In the genomic region with DNA sequence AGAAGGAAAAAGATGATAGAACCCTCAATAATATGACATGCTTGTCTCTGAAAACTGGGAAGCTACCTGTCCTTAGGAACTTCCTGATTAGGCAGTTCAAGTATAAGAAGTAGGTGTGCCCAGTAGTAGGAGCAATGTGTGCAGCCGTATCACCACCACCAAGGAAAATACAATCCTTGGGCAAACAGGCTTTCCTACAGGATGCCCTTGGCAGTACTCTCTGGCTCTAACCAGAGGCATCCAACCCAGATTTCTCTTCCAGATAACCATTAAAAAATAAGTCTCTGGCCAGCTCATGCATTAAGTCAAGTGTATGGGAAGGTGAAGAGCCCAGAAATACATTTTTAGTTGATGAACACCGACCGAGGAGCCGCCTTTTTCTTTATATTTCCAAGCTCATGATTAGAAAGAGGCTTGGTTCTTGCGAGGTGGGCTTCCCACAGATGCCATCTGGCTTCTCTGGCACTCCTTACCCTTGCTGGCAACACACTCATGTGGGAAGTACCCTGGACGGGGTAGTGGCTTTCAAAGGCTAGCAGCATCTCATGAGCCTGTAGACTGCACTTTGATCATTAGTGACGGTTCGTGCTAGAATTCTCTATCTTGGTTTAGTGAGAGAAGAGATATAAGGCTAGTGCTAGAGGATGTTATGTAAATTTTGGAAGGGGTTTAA, we compare ENCODE assay signal across 14 mouse cellular contexts.
DNase-seq lines count a peak whose midpoint lies in the region; TF ChIP-seq lines count a peak whose summit lies in the region.
"Had no signal": no experiment of that assay in that cellular context is flagged by ENCODE, and none has a peak within 500 bp of the region (broad histone marks: within the 10 kb centered on the region; RNA-seq: fewer than 3 reads in every experiment).

No protein-coding gene starts in this region.

- TF ChIP-seq CTCF in brain, embryonic 14.5 days (IDR thresholded peaks at IDR 0.05; ENCODE audit: borderline replicate concordance, extremely low read depth, insufficient read depth, insufficient read length), result no peak

- intact Hi-C loops in heart, postnatal 36 days (cut with DNase I), result no loop called here

- DNase-seq in frontal cortex, postnatal 36 days (ENCODE audit: low spot score in 2 of 2), result peak; percentile 14 to 16
- no peak for DNase-seq in frontal cortex, postnatal 10 days (ENCODE audit: low spot score in 2 of 2)
- peak; percentile 16 to 43 for DNase-seq in layer of hippocampus, postnatal 14 days (ENCODE audit: low spot score in 2 of 2)
- no peak for DNase-seq in layer of hippocampus, adult 8-10 months (ENCODE audit: low spot score in 2 of 2)
- DNase-seq in brain, embryonic 14.5 days (ENCODE audit: low read depth), result peak; percentile 47
- peak; percentile 79 for DNase-seq in cerebellum, adult 8-10 months
- DNase-seq in heart, postnatal 36 days, result no peak
- no peak for DNase-seq in urinary bladder, postnatal 10 days (ENCODE audit: low spot score)
- DNase-seq: B cell, adult 2 months; gastrocnemius, adult 2 months; heart, adult 18-20 months; liver, postnatal 0 days; lung, postnatal 36 days; thymus, adult 2 months had no signal

- TF ChIP-seq POLR2A in brain, embryonic 14.5 days (IDR thresholded peaks at IDR 0.05; ENCODE audit: borderline replicate concordance, extremely low read depth, insufficient read depth, insufficient read length, poor library complexity, severe bottlenecking), result no peak

Comparison
In these comparisons a context has a peak if more than half of its experiments do, and no peak if none do; other contexts are left out.
1. DNase-seq: peak in frontal cortex, postnatal 36 days (2 of 2), layer of hippocampus, postnatal 14 days (2 of 2), brain, embryonic 14.5 days (single experiment) and cerebellum, adult 8-10 months (single experiment); none in frontal cortex, postnatal 10 days (0 of 2), layer of hippocampus, adult 8-10 months (0 of 2), heart, postnatal 36 days (0 of 2) and urinary bladder, postnatal 10 days (single experiment).